Mouse (Mus musculus): ENCODE data around the gene Psg27. TPM values are rescaled to one million over a fixed set of nuclear protein-coding genes. Genes with fewer than 3 reads are reported as not detected.

The Psg27 gene
- polyA plus RNA-seq (2012; fragmentation: generic; extraction: Trizol), result not detected

GRCm38 (mm10) chr7:18567205-18567604 lies at the start of gene Psg27:
TSS of gene Psg27 (minus strand) at chr7:18567305.

GRCm38 (mm10) chr7:18616401-18616800 lies 49.3 kb upstream of the Psg27 start, which contains the start of gene Psg23:
TSS of gene Psg23 (minus strand) at chr7:18616501.

GRCm38 (mm10) chr7:18532169-18532568 lies 34.9 kb downstream of the Psg27 start, which contains the start of gene Psg25:
TSS of gene Psg25 (minus strand) at chr7:18532269.

Other genes with a start within 250 kb of the Psg27 start
- not detected for gene Psg18, start 212.3 kb downstream of the Psg27 start, polyA plus RNA-seq (2012; fragmentation: generic; extraction: Trizol)
- gene Psg28, start 135.3 kb downstream of the Psg27 start, polyA plus RNA-seq (2012; fragmentation: generic; extraction: Trizol), result not detected
- not detected for gene Psg26, start 83.1 kb downstream of the Psg27 start, polyA plus RNA-seq (2012; fragmentation: generic; extraction: Trizol)
- gene Psg25, start 35.0 kb downstream of the Psg27 start, polyA plus RNA-seq (2012; fragmentation: generic; extraction: Trizol), result not detected
- gene Psg23, start 49.2 kb upstream of the Psg27 start, polyA plus RNA-seq (2012; fragmentation: generic; extraction: Trizol), result not detected
- not detected for gene Psg21, start 89.4 kb upstream of the Psg27 start, polyA plus RNA-seq (2012; fragmentation: generic; extraction: Trizol)
- gene Psg20, start 118.9 kb upstream of the Psg27 start, polyA plus RNA-seq (2012; fragmentation: generic; extraction: Trizol), result not detected
- gene Psg22, start 150.8 kb upstream of the Psg27 start, polyA plus RNA-seq (2012; fragmentation: generic; extraction: Trizol), result not detected
- not detected for gene Psg19, start 231.2 kb upstream of the Psg27 start, polyA plus RNA-seq (2012; fragmentation: generic; extraction: Trizol)

Measured in C3H10T1/2 (cell line).